Mouse (Mus musculus): ENCODE measurements around the gene Gm4791. TPM values are rescaled to one million over a fixed set of nuclear protein-coding genes. Genes with fewer than 3 reads are reported as not detected.

Gene Gm4791
- polyA plus RNA-seq, 1 experiment from 2014 or later = not detected

GRCm38 (mm10) chr9:47041569-47041968, 43.0 kb downstream of the Gm4791 start:
- no peak overlapping the region for H3K9ac ChIP-seq (ENCODE audit: low read depth, low read length)
- no peak overlapping the region for H3K4me3 ChIP-seq (ENCODE audit: low read depth, low read length)
- ATAC-seq = no peak
- no peaks in the 10 kb centered on the region for H3K36me3 ChIP-seq (ENCODE audit: control insufficient read depth, insufficient read depth, low read length)
- no peaks in the 10 kb centered on the region for H3K9me3 ChIP-seq (replicated peaks; ENCODE audit: control insufficient read depth, low read length, poor library complexity, severe bottlenecking)
- H3K27ac ChIP-seq (ENCODE audit: low read length) = no peak overlapping the region
- no peaks in the 10 kb centered on the region for H3K4me1 ChIP-seq (ENCODE audit: control insufficient read depth, insufficient read depth, low read length)
- H3K27me3 ChIP-seq (ENCODE audit: control insufficient read depth, insufficient read depth, low read depth, low read length) = no peaks in the 10 kb centered on the region
- H3K4me2 ChIP-seq (ENCODE audit: low read length) = no peak overlapping the region
- 88% methylated on average over 6 of the region's 6 CpGs for WGBS
